Mouse (Mus musculus): ENCODE data around the gene Trim14. TPM values are rescaled to one million over a fixed set of nuclear protein-coding genes. Genes with fewer than 3 reads are reported as not detected.

Gene Trim14
- total RNA-seq, 2 experiments from 2014 or later: 1.3 to 3.4 TPM

GRCm38 (mm10) chr4:46533934-46534720 lies 1.8 kb downstream of the Trim14 start:
- intact Hi-C loops (cut with DNase I): no loop called here
- DNase-seq: peak; percentile 22 to 25

GRCm38 (mm10) chr4:46532926-46533325 lies 3.0 kb downstream of the Trim14 start:
- intact Hi-C loops (cut with DNase I): no loop called here
- no peak for DNase-seq

- intact Hi-C loops (cut with DNase I): no loop called here
- DNase-seq: no peak
These were observed 3.4 kb downstream of the Trim14 start for GRCm38 (mm10) chr4:46532511-46532910.

- intact Hi-C loops (cut with DNase I): no loop called here
- DNase-seq: no peak
These were observed 6.2 kb downstream of the Trim14 start for GRCm38 (mm10) chr4:46529722-46530121.

- intact Hi-C loops (cut with DNase I): no loop called here
- peak in 1 of 2 experiments; percentile 25 for DNase-seq
These were observed 8.4 kb downstream of the Trim14 start for GRCm38 (mm10) chr4:46527558-46527926.

GRCm38 (mm10) chr4:46526798-46527557 lies 9.0 kb downstream of the Trim14 start:
- intact Hi-C loops (cut with DNase I): no loop called here
- DNase-seq: no peak

- no peak for DNase-seq
- intact Hi-C loops (cut with DNase I): no loop called here
These were observed 9.7 kb downstream of the Trim14 start for GRCm38 (mm10) chr4:46526226-46526625.

- DNase-seq: no peak
- intact Hi-C loops (cut with DNase I): no loop called here
These were observed 12.6 kb downstream of the Trim14 start for GRCm38 (mm10) chr4:46523324-46523723.

- intact Hi-C loops (cut with DNase I): no loop called here
- no peak for DNase-seq
These were observed 14.5 kb downstream of the Trim14 start for GRCm38 (mm10) chr4:46521457-46521856.

- intact Hi-C loops (cut with DNase I): no loop called here
- peak in 1 of 2 experiments; percentile 23 for DNase-seq
These were observed 15.4 kb downstream of the Trim14 start for GRCm38 (mm10) chr4:46520491-46520890.

GRCm38 (mm10) chr4:46507736-46508460 lies 28.0 kb downstream of the Trim14 start:
- peak; percentile 78 to 88 for DNase-seq
- intact Hi-C loops (cut with DNase I): loop anchor here (5.0 kb wide), 2 partner anchors 94 to 144 kb away; partner anchors contain the start of genes Coro2a and Tbc1d2

GRCm38 (mm10) chr4:46506801-46507610 lies 28.9 kb downstream of the Trim14 start:
- intact Hi-C loops (cut with DNase I): loop anchor here (5.0 kb wide), 2 partner anchors 95 to 145 kb away; partner anchors contain the start of genes Coro2a and Tbc1d2
- peak; percentile 97 to 98 for DNase-seq

GRCm38 (mm10) chr4:46505361-46506057 lies 30.4 kb downstream of the Trim14 start:
- intact Hi-C loops (cut with DNase I): loop anchor here (5.0 kb wide), 2 partner anchors 97 to 147 kb away; partner anchors contain the start of genes Coro2a and Tbc1d2
- no peak for DNase-seq

- DNase-seq: no peak
- intact Hi-C loops (cut with DNase I): no loop called here
These were observed 32.1 kb downstream of the Trim14 start for GRCm38 (mm10) chr4:46503881-46504280.

GRCm38 (mm10) chr4:46502606-46503502 lies 33.1 kb downstream of the Trim14 start:
- DNase-seq: no peak
- intact Hi-C loops (cut with DNase I): no loop called here

GRCm38 (mm10) chr4:46498976-46499375 lies 37.0 kb downstream of the Trim14 start:
- DNase-seq: peak; percentile 41 to 61
- intact Hi-C loops (cut with DNase I): loop anchor here (2.0 kb wide), 1 partner anchor 108 kb away; no protein-coding TSS in a partner anchor

- no peak for DNase-seq
- intact Hi-C loops (cut with DNase I): loop anchor here (2.0 kb wide), 1 partner anchor 108 kb away; no protein-coding TSS in a partner anchor
These were observed 37.4 kb downstream of the Trim14 start for GRCm38 (mm10) chr4:46498511-46498910.

- DNase-seq: peak; percentile 75 to 87
- intact Hi-C loops (cut with DNase I): no loop called here
These were observed 38.6 kb downstream of the Trim14 start for GRCm38 (mm10) chr4:46497286-46497892.
